Comparison of ENCODE assay signal across 8 mouse cellular contexts in genomic region chr8:111743792-111744696, GRCm38 (mm10). TPM values are rescaled to one million over a fixed set of nuclear protein-coding genes. Genes with fewer than 3 reads are reported as not detected.
DNase-seq lines count a peak whose midpoint lies in the region; ATAC-seq and TF ChIP-seq lines count a peak whose summit lies in the region.

Gene Bcar1 (minus strand): TSS chr8:111743809.

- no peaks in the 10 kb centered on the region for H3K27me3 ChIP-seq in hindbrain, postnatal 0 days (ENCODE audit: insufficient read depth, low read length)
- peaks cover 10% of the 10 kb centered on the region; the same call in 1 of the 2 replicates for H3K27me3 ChIP-seq in midbrain, embryonic 12.5 days
- H3K27me3 ChIP-seq in stomach, embryonic 16.5 days (ENCODE audit: control insufficient read depth, insufficient read depth, low read length) = no peaks in the 10 kb centered on the region

- peak; percentile 48 for ATAC-seq in hindbrain, postnatal 0 days
- ATAC-seq in midbrain, embryonic 12.5 days (ENCODE audit: low FRiP score, low read depth) = peak; percentile 73
- ATAC-seq in stomach, embryonic 16.5 days (ENCODE audit: insufficient read depth, low FRiP score) = peak; percentile 41

- DNase-seq in adrenal gland, adult (ENCODE audit: inconsistent age in 2 of 2, low spot score in 1 of 2) = peak; percentile 87 to 94
- DNase-seq in cerebellum, postnatal 25 days = peak; percentile 91 to 95
- peak; percentile 86 for DNase-seq in gastrocnemius, postnatal 10 days
- DNase-seq in hindbrain, postnatal 0 days (ENCODE audit: low spot score) = peak; percentile 91
- peak; percentile 70 to 76 for DNase-seq in left cerebral cortex, postnatal 36 days (ENCODE audit: low spot score in 2 of 2)
- no peak for DNase-seq in thymus, postnatal 14 days

- peak within 1 kb of the TSS; percentile 81 for H3K27ac ChIP-seq in hindbrain, postnatal 0 days
- peak within 1 kb of the TSS; percentile 82 for H3K27ac ChIP-seq in midbrain, embryonic 12.5 days (replicated peaks)
- peak within 1 kb of the TSS; percentile 90 for H3K27ac ChIP-seq in stomach, embryonic 16.5 days (ENCODE audit: low read length)

- intact Hi-C loops in left cerebral cortex, postnatal 36 days (cut with DNase I) = loop anchor here (5.0 kb wide), 1 partner anchor 63 kb away; no protein-coding TSS in a partner anchor

- WGBS in hindbrain, postnatal 0 days = 9% methylated on average over 39 of the region's 40 CpGs
- WGBS in midbrain, embryonic 12.5 days = 11% methylated on average over 35 of the region's 40 CpGs
- WGBS in stomach, embryonic 16.5 days = 9% methylated on average over 40 of the region's 40 CpGs

- H3K4me1 ChIP-seq in hindbrain, postnatal 0 days (ENCODE audit: insufficient read depth, low read length) = peaks cover 53% of the 10 kb centered on the region
- peaks cover 65% of the 10 kb centered on the region for H3K4me1 ChIP-seq in midbrain, embryonic 12.5 days
- peaks cover 66% of the 10 kb centered on the region for H3K4me1 ChIP-seq in stomach, embryonic 16.5 days (ENCODE audit: control insufficient read depth, insufficient read depth, low read length)

- peak within 1 kb of the TSS; percentile 74 for H3K4me2 ChIP-seq in hindbrain, postnatal 0 days (ENCODE audit: low read depth, low read length)
- peak within 1 kb of the TSS; percentile 75 for H3K4me2 ChIP-seq in midbrain, embryonic 12.5 days (replicated peaks)
- H3K4me2 ChIP-seq in stomach, embryonic 16.5 days (ENCODE audit: low read depth, low read length) = peak within 1 kb of the TSS; percentile 80

- peak within 1 kb of the TSS; percentile 91 for H3K9ac ChIP-seq in hindbrain, postnatal 0 days (replicated peaks; ENCODE audit: low read length)
- H3K9ac ChIP-seq in midbrain, embryonic 12.5 days (replicated peaks) = peak within 1 kb of the TSS; percentile 96
- H3K9ac ChIP-seq in stomach, embryonic 16.5 days (ENCODE audit: low read length) = peak within 1 kb of the TSS; percentile 94

- H3K9me3 ChIP-seq in hindbrain, postnatal 0 days (ENCODE audit: low read length) = no peaks in the 10 kb centered on the region
- H3K9me3 ChIP-seq in midbrain, embryonic 12.5 days = no peaks in the 10 kb centered on the region
- H3K9me3 ChIP-seq in stomach, embryonic 16.5 days (replicated peaks; ENCODE audit: control insufficient read depth, low read length) = no peaks in the 10 kb centered on the region

- TF ChIP-seq CTCF in hindbrain, postnatal 0 days (IDR thresholded peaks at IDR 0.05; ENCODE audit: low read depth) = no peak

- H3K4me3 ChIP-seq in hindbrain, postnatal 0 days (ENCODE audit: low read length) = peak within 1 kb of the TSS; percentile 90
- peak within 1 kb of the TSS; percentile 97 for H3K4me3 ChIP-seq in midbrain, embryonic 12.5 days
- H3K4me3 ChIP-seq in stomach, embryonic 16.5 days (replicated peaks; ENCODE audit: low read length) = peak within 1 kb of the TSS; percentile 87

- no peaks in the 10 kb centered on the region for H3K36me3 ChIP-seq in hindbrain, postnatal 0 days (ENCODE audit: insufficient read depth, low read length)
- H3K36me3 ChIP-seq in midbrain, embryonic 12.5 days = no peaks in the 10 kb centered on the region
- no peaks in the 10 kb centered on the region for H3K36me3 ChIP-seq in stomach, embryonic 16.5 days (ENCODE audit: control insufficient read depth, insufficient read depth, low read length)

RNA-seq across cellular contexts. Expression of gene Bcar1, which starts in this region (rescaled TPM):
- 10 to 100 TPM; 22.3 to 27.1 TPM for total RNA-seq in gastrocnemius, postnatal 10 days (2021)
- 93.6 and 100 TPM in 2 replicates for total RNA-seq in hindbrain, postnatal 0 days (2014; rRNA removed)
- 42.6 and 48.8 TPM in 2 replicates for polyA plus RNA-seq in hindbrain, postnatal 0 days (2015; fragmentation: Nextera tagmentation; extraction: Ambion mirVana)
- 10 to 100 TPM; 51.8 to 53.9 TPM for total RNA-seq in left cerebral cortex, postnatal 36 days (2021)
- polyA plus RNA-seq in midbrain, embryonic 12.5 days (2016; fragmentation: Nextera tagmentation; extraction: Ambion mirVana) = 52.4 and 53.8 TPM in 2 replicates
- 38.5 and 44.6 TPM in 2 replicates for polyA plus RNA-seq in stomach, embryonic 16.5 days (2015; fragmentation: Nextera tagmentation; extraction: Ambion mirVana)
